Mouse (Mus musculus) small intestine, adult 2 months (tissue): ENCODE data around the gene Gadd45a. TPM values are rescaled to one million over a fixed set of nuclear protein-coding genes. Genes with fewer than 3 reads are reported as not detected.

Experiments
- H3K27ac ChIP-seq: fragments of 200-500 bp; 2 replicates; pipeline ENCODE4 v1.5.1; 2012; ENCODE audit warnings: low read depth, low read length, control low read depth, inconsistent platforms; ENCODE audit not compliant: insufficient read depth
- H3K27me3 ChIP-seq: fragments of 200-500 bp; 2 replicates; pipeline ENCODE4 v1.6.1; 2012; ENCODE audit warnings: mild to moderate bottlenecking, moderate library complexity, low read length, inconsistent platforms; ENCODE audit not compliant: control insufficient read depth, insufficient read depth
- H3K36me3 ChIP-seq: fragments of 200-500 bp; 2 replicates; pipeline ENCODE4 v1.6.1; 2012; ENCODE audit warnings: mild to moderate bottlenecking, low read length, control low read depth, inconsistent platforms; ENCODE audit not compliant: control insufficient read depth, insufficient read depth
- H3K4me1 ChIP-seq: fragments of 200-500 bp; 2 replicates; pipeline ENCODE4 v1.6.1; 2012; ENCODE audit warnings: low read length, inconsistent platforms, mixed read lengths; ENCODE audit not compliant: control insufficient read depth, insufficient read depth, insufficient read length
- H3K4me3 ChIP-seq: fragments of 200-500 bp; 2 replicates; pipeline ENCODE4 v1.5.1; 2012; ENCODE audit warnings: low read depth, mild to moderate bottlenecking, control low read depth, inconsistent platforms, low read length, moderate library complexity
- CTCF ChIP-seq: fragments of 200-500 bp; IDR thresholded peaks from 2 replicates; pipeline ENCODE4 v1.5.1; 2012; ENCODE audit warnings: low read depth, mild to moderate bottlenecking, control low read depth, inconsistent platforms, low read length, moderate library complexity, mixed read lengths; ENCODE audit not compliant: insufficient replicate concordance, insufficient read length; ENCODE audit errors: extremely low read depth
- POLR2A ChIP-seq: fragments of 200-500 bp; IDR thresholded peaks from 2 replicates; pipeline ENCODE4 v1.6.1; 2012; ENCODE audit warnings: low read depth, mild to moderate bottlenecking, control low read depth, inconsistent platforms, low read length, moderate library complexity
- WGBS: fragments of 180-500 bp; shearing (Covaris S2); methylation state at CpG from one replicate; pipeline ENCODE4 v1.1.7; 2018; 5-methylcytosine and 5-hydroxymethylcytosine counted together
- polyA plus RNA-seq: library from polyadenylated mRNA; depleted of rRNA; stranded (reverse); fragments of >200 nt; gene quantifications from 2 replicates; pipeline ENCODE4 v1.2.3, GENCODE M21; 2012; rRNA removed

Gene Gadd45a
- polyA plus RNA-seq: 106 and 209 TPM in 2 replicates

DNA sequence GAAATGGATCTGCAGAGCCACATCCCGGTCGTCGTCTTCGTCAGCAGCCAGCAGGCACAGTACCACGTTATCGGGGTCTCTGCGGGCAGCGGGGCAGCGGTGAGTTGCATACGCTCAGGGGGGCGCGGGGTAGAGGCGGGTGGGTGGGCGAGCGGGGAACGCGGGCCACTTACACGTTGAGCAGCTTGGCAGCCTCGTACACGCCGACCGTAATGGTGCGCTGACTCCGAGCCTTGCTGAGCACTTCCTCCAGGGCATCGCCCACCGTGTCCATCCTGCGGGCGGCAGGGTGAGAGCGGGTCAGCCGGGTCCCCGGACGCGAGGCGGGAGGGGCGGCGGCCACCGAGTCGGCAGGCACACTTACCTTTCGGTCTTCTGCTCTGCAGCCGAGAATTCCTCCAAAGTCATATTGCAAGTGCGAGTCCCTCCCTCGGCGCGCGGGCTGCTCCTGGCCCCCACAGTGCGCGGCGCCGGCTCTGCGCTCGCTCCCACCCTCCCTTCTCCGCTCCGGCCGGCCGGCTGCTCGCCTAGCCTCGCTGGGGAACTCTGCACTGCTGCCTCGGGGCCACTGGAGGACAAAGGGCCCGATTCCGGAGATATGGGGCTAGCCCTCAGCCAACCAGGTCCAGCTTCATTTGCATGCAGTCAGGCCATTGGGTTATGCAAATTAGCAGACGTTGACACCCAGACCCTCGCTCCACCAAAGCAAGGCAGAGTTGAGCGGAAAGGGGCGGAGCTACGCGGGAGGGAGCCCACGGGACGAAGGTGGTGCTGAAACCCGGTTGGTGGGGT lies at the start of gene Gadd45a:
TSS of gene Gadd45a (minus strand) at position 621 of the 792 bp plus-strand sequence.
- peaks cover 14% of the 10 kb centered on the region for H3K36me3 ChIP-seq
- WGBS: under 1% methylated on average over 69 of the region's 69 CpGs
- no peaks in the 10 kb centered on the region for H3K27me3 ChIP-seq
- H3K4me3 ChIP-seq: peak within 1 kb of the TSS; percentile 73
- H3K27ac ChIP-seq: peak within 1 kb of the TSS; percentile 92
- TF ChIP-seq POLR2A: peak; percentile 100
- no peak for TF ChIP-seq CTCF
- no peaks in the 10 kb centered on the region; the same call in 1 of the 2 replicates for H3K4me1 ChIP-seq

DNA sequence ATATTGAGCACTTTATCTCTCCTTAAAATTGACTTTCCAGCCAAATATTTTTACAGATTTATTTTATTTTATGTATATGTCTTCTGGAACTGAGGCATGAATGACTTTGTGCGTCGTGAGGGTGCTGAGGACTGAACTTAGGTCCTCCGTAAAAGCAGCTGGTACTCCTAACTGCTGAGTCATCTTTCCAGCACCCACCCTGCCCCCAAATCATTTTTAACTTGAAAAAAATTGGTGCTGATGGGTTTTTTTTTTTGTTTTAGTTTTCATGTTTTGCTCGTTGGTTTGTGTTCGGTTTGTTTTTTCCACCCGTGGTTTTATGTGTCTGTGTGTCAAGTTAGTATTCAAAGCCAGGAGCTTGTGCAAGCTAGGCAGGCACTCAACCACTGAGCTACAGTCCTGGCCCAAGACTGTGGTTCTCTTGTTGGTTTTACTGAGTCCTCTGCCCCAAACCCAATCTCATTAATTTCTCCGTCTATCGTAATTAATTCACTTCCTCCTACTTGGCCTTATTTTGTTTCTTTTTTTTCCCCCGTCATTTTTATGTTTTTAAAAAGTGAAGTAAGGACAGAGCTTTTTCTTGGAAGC lies 48.7 kb upstream of the Gadd45a start:
- peaks cover 17% of the 10 kb centered on the region; the same call in 1 of the 2 replicates for H3K4me1 ChIP-seq
- no peaks in the 10 kb centered on the region for H3K36me3 ChIP-seq
- WGBS: 80% methylated on average over 9 of the region's 9 CpGs
- H3K27me3 ChIP-seq: no peaks in the 10 kb centered on the region
- H3K4me3 ChIP-seq: no peak overlapping the region
- no peak for TF ChIP-seq POLR2A
- no peak for TF ChIP-seq CTCF
- H3K27ac ChIP-seq: no peak overlapping the region

DNA sequence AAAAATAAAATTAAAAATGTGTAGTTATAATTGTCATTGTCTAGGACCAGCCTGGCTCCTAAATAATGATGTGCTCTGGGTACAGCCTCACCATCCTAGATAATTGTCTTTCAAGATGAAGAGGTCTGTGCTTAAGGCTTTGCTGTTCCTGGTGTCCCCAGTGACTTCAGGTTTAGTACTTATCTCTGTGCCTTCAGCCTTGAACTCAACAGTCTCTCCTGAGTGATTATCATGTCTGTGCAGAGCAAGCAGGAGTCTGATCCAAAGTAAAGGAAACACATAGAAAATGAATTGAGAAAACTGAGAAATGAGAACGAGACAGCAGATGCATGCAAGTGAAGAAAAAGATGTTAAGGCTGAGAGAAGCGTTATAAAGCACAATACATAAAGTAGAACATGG lies 47.2 kb upstream of the Gadd45a start:
- TF ChIP-seq CTCF: no peak
- no peak overlapping the region for H3K4me3 ChIP-seq
- peaks cover 11% of the 10 kb centered on the region; the same call in 1 of the 2 replicates for H3K4me1 ChIP-seq
- no peaks in the 10 kb centered on the region for H3K27me3 ChIP-seq
- no peaks in the 10 kb centered on the region for H3K36me3 ChIP-seq
- WGBS: 92% methylated on average over 2 of the region's 2 CpGs
- H3K27ac ChIP-seq: no peak overlapping the region

DNA sequence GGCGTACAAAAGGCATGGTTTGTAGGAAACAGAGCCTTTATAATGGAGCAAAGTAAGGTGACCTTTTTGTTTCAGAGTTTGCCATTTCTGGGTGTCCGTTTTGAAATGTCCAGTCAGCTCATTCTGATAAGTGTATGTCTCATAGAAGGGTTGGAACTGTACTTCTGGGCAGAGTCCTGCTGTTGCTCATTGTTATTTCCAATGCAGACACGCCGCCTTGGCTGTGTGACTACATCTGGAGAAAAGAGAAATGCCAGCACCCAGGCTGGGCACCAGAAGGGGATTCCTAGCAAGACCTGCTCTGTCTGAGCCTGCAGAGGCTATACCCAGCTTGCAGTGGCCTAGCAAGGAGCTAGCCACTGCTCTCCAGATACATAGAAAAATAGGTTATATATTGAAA lies 43.9 kb upstream of the Gadd45a start:
- Histone ChIP-seq H3K27ac (no peak overlapping the region), H3K27me3 (no peaks in the 10 kb centered on the region), H3K36me3 (no peaks in the 10 kb centered on the region), H3K4me3 (no peak overlapping the region), H3K4me1 (no peaks in the 10 kb centered on the region)
- 90% methylated on average over 4 of the region's 4 CpGs for WGBS
- TF ChIP-seq CTCF (no peak), POLR2A (no peak)

DNA sequence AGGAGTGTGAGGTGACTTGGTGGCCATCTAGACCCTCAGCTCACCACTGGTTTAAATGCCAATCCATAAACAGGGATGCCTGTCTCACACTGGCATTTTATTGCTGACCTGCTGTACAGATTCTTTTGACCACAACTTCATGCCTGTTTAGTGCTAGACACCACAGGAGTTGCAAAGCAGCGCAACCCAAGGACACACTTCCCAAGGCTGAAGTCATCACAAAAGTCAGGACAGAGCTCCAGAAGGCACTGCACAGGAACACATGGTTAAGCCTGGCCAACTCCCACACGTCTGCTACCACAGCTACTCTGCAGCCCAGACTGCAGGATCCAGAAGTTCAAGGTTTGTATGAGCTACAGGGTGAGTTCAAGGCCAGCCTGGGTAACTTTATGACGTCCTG lies 40.8 kb upstream of the Gadd45a start:
- Histone ChIP-seq H3K27me3 (no peaks in the 10 kb centered on the region), H3K36me3 (no peaks in the 10 kb centered on the region), H3K27ac (no peak overlapping the region), H3K4me1 (no peaks in the 10 kb centered on the region), H3K4me3 (no peak overlapping the region)
- TF ChIP-seq CTCF (no peak), POLR2A (no peak)
- 73% methylated on average over 3 of the region's 3 CpGs for WGBS

DNA sequence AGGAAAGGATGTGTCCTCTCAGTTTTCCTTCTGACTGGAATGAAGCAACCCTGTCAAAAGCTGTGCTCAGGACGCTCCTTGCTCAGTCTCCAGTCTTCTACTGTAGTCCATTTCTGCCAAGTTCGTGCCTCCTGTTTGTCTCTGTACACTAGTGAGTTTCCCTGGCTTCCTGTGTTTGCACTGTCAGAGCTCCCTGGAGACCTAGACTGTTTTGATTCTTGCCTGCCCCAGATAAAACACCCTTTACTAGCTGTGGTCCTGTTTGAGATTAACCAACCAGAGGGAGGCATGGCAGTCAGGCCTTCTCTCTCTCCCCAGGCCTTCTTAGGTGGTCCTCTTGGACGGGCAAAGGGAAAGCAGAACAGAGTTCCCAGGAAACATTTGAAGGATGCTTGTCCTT lies 40.2 kb upstream of the Gadd45a start:
- Histone ChIP-seq H3K27ac (peak overlapping the region; percentile 46), H3K36me3 (no peaks in the 10 kb centered on the region), H3K4me3 (no peak overlapping the region), H3K4me1 (peaks cover 2% of the 10 kb centered on the region; the same call in 1 of the 2 replicates), H3K27me3 (no peaks in the 10 kb centered on the region)
- 74% methylated on average over 3 of the region's 3 CpGs for WGBS
- TF ChIP-seq CTCF: no peak
- TF ChIP-seq POLR2A: no peak

DNA sequence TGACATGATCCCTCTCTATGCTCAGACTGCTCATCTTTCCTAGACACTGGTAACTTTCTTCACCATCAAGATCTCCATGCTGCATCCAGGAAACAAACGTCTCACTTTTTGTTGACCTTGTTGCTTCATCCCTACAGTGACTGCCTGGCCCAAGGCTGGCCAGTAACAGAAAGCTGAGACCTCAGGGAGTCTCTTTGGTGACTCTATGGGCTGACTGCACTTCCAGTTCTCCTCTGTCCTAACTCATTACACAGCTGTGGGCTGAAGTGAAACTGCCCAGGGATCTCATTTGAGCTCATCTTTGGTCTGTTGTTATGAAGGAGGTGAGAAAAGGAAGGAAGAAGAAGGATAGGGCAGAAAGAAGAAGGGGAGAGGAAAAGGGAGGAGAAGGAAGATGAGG lies 39.1 kb upstream of the Gadd45a start:
- H3K36me3 ChIP-seq: no peaks in the 10 kb centered on the region
- TF ChIP-seq POLR2A (no peak), CTCF (no peak)
- H3K27me3 ChIP-seq: no peaks in the 10 kb centered on the region
- 56% methylated on average over 1 of the region's 1 CpGs for WGBS
- H3K27ac ChIP-seq: no peak overlapping the region
- no peak overlapping the region for H3K4me3 ChIP-seq
- H3K4me1 ChIP-seq: peaks cover 2% of the 10 kb centered on the region; the same call in 1 of the 2 replicates
